Mouse (Mus musculus) right cerebral cortex, postnatal 14 days (tissue): ENCODE data around the gene Cchcr1.

Experiments
- DNase-seq: peaks from one replicate; pipeline ENCODE4 v3.0.0; 2022

The Cchcr1 gene

GRCm38 (mm10) chr17:35515911-35516640 is 824 bp upstream of the Cchcr1 start:
- peak; percentile 41 for DNase-seq

DNA sequence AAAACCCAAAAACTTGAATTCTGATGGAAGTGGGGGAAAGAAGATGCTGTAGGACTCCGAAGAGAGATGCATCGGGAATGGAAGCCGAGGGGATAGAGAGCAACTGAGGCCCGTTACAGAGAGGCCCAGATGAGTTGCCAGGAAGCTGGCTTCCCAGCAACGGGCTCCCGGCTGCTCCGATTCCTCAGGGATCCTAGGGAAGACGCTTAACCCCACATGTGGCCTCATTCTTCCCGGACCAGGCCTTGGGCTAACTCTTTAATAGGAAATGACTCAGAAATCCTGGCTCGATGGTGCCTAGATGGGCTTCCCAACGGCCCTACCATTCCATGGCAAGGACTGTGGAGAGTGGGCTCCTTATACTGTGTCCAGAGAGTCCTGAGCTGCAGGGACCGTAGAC is 626 bp downstream of the Cchcr1 start:
- no peak for DNase-seq

DNA sequence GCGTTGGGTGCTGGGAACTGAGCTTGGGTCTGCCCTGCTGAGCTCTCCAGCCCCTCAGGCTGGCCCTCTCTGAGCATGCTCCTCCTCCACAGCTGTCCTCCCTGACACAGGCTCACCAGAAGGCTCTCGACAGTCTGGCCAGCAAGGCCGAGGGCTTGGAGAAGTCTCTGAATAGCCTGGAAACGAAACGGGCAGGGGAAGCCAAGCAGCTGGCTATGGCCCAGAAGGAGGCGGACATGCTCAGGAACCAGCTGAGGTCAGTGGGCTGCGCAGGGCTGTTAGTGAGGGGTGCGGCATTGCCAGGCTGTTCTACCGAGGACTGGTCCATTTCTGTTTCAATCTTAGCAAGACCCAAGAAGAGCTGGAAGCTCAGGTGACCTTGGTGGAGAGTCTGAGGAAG is 7.5 kb downstream of the Cchcr1 start:
- no peak for DNase-seq

- DNase-seq, result no peak
These were observed 9.7 kb downstream of the Cchcr1 start for GRCm38 (mm10) chr17:35526644-35527043.

GRCm38 (mm10) chr17:35532360-35532759 is 15.5 kb downstream of the Cchcr1 start:
- DNase-seq, result no peak

- no peak for DNase-seq
These were observed 16.0 kb downstream of the Cchcr1 start, which contains the start of gene Psors1c2 for GRCm38 (mm10) chr17:35532901-35533300. Psors1c2 (plus strand) TSS chr17:35533201.

DNA sequence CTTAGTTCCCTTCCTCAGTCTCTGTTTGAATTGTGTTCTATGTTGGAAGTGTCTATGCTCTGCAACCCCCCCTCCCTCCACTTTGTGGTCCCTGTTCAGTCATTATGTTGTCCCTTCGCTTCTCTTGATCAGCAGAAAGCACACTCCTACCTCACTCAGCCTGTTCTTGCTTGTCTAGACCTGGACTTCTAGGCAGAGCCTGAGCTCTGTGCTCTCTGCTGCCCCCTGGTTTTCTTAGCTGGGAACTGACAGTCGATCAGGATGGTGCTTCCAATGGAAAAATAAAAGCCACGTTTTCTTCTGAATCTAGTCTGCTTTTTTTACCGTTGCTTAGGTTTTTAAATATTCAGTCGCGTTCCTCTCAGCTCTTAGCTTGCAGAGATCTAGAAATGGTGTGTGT is 17.4 kb downstream of the Cchcr1 start:
- peak; percentile 81 for DNase-seq

DNA sequence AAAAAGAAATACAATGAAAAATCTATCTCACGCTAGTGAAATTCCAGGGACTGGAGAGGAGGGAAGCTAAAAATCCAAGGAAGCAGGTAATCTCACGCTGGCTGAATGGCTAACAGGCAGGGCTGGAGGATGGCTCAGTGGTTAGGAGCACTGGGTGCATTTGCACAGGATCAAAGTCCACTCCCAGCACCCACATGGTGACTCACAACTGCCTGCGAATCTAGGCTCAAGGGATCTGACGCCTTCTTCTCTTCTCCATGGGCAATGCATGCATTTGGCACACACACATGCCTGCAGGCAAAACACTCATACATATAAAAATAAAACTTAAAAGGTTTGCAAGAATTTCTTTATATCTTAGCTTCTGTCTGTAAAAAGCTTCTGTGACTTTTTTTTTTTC is 20.5 kb downstream of the Cchcr1 start:
- no peak for DNase-seq

- DNase-seq, result no peak
These were observed 21.6 kb downstream of the Cchcr1 start for GRCm38 (mm10) chr17:35538476-35538875.

DNA sequence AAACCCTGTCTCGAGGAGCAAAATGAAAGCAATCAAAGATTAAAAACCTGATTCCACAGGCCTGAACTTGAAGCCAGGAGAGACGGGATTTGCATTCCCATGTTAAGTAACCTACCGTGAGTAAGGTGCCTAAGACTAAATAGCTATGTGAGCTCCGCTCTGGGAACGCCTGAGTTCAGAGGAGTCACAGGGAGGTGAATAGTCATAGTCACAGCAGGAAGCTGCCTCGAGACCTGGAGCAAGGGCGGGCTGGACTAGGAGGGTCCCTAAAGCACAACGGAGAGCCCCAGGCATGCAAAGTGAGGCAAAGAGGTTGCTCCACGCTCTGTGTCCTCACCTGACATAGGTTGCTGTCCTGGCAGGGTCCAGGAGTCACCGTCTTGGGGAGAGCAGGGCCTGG is 22.6 kb downstream of the Cchcr1 start:
- DNase-seq, result no peak

GRCm38 (mm10) chr17:35542761-35543411 is 26.0 kb downstream of the Cchcr1 start:
- DNase-seq, result no peak

DNA sequence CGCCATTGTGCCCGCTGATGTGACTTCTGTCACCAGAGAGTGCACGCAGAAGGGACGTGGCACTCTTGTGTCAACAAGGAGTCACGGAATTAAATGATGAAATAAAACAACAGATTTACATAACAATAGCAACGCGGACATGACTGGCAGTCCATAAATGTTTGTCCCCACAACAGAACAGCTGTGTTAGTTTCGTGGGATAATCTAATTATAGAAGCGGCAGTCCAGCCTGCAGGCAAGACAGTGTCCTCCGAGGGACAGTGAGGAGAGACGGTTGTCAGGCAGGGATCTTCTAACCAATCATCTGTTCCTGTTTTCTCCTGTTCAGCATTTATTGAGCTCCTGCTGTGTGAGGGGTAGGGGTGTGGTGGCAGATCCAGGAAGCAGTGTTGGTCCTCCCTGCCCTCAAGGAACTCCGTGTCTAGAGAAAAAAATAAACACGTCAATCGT is 26.5 kb downstream of the Cchcr1 start:
- DNase-seq, result no peak

DNA sequence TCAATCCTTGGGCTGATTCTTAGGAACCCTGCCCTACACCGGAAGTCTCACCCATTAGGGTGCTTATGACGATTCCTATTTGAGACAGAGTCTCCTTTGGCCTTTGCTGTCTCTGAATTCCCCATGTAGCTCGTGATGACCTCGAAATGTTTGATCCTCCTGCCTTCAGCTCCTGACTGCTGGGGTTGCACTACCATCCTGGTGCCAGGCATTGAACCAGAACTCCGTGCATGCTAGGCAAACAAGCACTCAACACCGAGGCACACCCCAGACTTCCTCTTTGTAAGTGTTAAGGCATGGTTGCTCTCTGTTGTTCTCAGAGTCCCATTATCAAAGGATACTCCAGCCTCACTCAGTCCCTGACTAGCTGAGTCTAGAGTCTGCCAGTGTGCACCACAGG is 27.1 kb downstream of the Cchcr1 start:
- no peak for DNase-seq

DNA sequence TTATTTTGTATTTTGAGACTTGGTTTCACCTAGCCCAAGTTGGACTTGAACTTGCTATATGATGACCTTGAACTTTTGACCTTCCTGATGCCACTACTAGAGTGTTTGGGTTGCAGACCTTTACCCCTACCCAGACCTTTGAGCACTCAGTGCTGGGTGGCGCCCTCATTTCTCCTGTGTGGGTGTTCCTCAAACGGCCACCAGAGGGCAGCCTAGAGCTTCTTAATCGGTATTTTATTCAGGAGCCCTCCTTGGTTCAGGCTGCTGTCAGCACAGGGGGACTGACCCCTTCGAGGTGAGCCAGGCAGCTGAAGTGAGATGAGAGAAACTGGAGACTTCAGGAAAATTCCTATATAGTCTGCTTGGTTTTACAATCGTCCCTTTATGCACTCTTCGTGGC is 27.8 kb downstream of the Cchcr1 start:
- DNase-seq, result peak; percentile 65

DNA sequence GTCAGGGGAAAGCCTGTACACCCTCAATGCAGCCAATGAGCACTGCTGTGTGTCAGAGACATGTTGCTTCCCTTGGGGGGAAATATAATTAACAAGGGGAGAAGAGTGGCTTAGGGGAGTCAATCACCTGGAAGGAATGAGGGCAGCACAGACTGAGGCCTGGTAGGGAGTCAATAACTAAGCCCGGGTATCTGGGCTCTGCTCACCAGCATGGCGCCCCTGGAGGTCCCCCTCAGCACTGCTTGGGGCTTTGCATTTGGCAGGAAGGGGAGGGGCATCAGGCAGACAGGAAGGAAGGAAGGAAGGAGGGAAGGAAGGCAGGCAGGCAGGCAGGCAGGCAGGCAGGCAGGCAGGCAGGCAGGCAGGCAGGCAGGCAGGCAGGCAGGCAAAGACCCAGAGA is 30.6 kb downstream of the Cchcr1 start:
- DNase-seq, result no peak

- no peak for DNase-seq
These were observed 31.7 kb downstream of the Cchcr1 start for GRCm38 (mm10) chr17:35548636-35549035.

DNA sequence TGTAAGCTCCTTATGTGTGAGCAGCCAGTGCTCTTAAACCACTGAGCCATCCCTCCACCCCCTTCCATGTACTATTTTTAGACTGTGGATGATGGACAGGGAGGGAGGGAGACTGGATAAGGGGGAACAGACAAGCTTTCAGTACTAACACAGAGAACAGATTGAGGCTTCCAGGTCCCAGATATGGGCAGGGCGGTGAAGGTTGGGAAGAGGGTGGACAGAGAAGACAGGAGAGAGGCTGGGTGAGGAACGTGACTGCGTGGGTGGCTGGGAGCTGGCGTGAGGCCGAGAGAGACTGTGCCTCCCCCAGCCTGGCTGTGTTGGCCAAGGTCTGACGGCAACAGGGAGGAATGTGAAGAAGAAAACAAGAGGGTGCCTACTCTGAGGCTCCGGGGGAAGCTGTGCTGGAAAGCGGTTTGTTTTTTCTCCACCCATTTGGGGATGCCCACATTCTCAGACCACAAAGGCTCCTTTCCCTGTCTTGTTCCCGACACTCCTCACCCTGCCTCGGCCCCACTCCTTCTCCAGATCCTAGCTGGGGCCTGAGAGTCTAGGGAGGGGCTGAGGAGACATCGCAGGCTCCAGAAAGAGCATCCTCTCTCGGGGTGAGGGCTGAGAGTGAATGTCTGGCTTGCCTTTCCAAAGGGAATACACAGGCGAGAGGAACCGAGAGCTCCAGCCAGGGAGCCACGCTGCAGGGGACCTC is 32.7 kb downstream of the Cchcr1 start:
- DNase-seq, result peak; percentile 85

- DNase-seq, result no peak
These were observed 33.2 kb downstream of the Cchcr1 start for GRCm38 (mm10) chr17:35550143-35550494.

DNA sequence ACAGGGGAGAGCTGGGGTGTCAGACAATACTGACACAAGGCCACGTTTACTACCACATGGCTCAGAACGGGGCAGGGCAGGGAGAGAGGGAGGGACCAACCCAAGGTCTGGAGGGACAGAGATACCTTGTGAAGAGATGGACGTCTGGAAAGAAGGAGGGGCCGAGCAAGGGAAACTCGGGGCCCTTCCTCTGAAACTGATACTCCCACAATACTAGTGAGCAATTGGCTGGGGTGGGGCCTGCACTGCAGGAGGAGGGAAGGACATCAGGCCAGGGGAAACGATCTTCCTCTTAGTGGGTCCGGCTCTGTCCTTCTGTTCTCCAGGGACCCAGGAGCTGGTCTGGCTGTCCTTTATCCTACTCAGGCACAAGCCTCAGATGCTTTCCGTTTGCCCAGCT is 34.0 kb downstream of the Cchcr1 start:
- DNase-seq, result no peak

GRCm38 (mm10) chr17:35551881-35552414 is 35.0 kb downstream of the Cchcr1 start, which contains the start of gene Cdsn:
Cdsn (plus strand) TSS chr17:35552128.
- no peak for DNase-seq

- no peak for DNase-seq
These were observed 37.4 kb downstream of the Cchcr1 start for GRCm38 (mm10) chr17:35554321-35554720.

GRCm38 (mm10) chr17:35554761-35555397 is 38.0 kb downstream of the Cchcr1 start:
- DNase-seq, result no peak

- no peak for DNase-seq
These were observed 39.4 kb downstream of the Cchcr1 start for GRCm38 (mm10) chr17:35556186-35556765.
